Mouse (Mus musculus): Measurements from ENCODE around the gene Bin2.

Gene Bin2

DNA sequence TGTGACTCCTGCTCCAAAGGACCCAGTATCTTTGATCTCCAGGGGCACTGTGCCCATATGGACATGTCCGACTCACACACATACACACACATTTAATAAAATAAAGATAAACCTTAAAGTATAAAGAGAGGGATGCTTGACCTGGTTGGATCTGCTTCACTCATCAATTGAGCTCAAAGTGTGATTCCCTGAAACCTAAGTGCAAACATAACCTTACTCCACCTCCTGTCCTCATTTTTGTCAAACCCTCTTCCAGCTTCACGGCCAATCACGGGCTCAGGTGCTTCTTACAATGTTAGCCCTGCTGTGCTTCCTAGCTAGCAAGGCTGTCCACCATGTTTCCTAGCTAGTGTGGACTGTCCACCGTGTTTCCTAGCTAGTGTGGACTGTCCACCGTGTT lies 14.2 kb downstream of the Bin2 start:
- peaks cover 16% of the 10 kb centered on the region for H3K36me3 ChIP-seq (ENCODE audit: insufficient read depth, low read length)
- H3K9me3 ChIP-seq (ENCODE audit: low read length) = no peaks in the 10 kb centered on the region
- TF ChIP-seq POU5F1 (IDR thresholded peaks at IDR 0.05; ENCODE audit: borderline replicate concordance, low read length) = no peak
- no peak for TF ChIP-seq NANOG (IDR thresholded peaks at IDR 0.05; ENCODE audit: borderline replicate concordance, low read length)
- no peak for TF ChIP-seq CTCF (conservative IDR thresholded peaks at IDR 0.05; ENCODE audit: low read length)
- H3K27me3 ChIP-seq (ENCODE audit: insufficient read depth, low read length) = peaks cover 4% of the 10 kb centered on the region; the same call in 1 of the 2 replicates
- H3K4me1 ChIP-seq (replicated peaks; ENCODE audit: low read depth, low read length) = peaks cover 9% of the 10 kb centered on the region
- H3K4me3 ChIP-seq (replicated peaks; ENCODE audit: low read length) = no peak overlapping the region

DNA sequence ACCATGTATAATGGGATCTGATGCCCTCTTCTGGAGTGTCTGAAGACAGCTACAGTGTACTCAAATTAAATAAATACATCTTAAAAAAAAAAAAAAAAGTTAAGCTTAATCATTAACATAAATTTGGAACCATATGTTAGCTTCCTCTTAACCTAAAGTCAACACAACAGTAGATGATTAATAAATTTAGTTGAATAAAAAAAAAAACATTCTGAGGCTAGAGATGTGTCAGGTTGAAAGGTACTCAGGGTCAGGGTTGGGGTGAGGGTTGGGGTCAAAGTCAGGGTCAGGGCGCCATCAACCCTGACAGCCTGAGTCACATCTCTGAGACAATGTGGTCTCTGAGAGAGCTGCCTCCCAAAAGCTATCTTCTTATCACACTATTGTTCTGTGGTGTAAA lies 15.1 kb downstream of the Bin2 start:
- H3K36me3 ChIP-seq (ENCODE audit: insufficient read depth, low read length) = peaks cover 16% of the 10 kb centered on the region
- TF ChIP-seq NANOG (IDR thresholded peaks at IDR 0.05; ENCODE audit: borderline replicate concordance, low read length) = no peak
- no peak for TF ChIP-seq POU5F1 (IDR thresholded peaks at IDR 0.05; ENCODE audit: borderline replicate concordance, low read length)
- TF ChIP-seq CTCF (conservative IDR thresholded peaks at IDR 0.05; ENCODE audit: low read length) = no peak
- H3K4me3 ChIP-seq (replicated peaks; ENCODE audit: low read length) = no peak overlapping the region
- peaks cover 17% of the 10 kb centered on the region for H3K4me1 ChIP-seq (replicated peaks; ENCODE audit: low read depth, low read length)
- H3K27me3 ChIP-seq (ENCODE audit: insufficient read depth, low read length) = peaks cover 4% of the 10 kb centered on the region; the same call in 1 of the 2 replicates
- no peaks in the 10 kb centered on the region for H3K9me3 ChIP-seq (ENCODE audit: low read length)

DNA sequence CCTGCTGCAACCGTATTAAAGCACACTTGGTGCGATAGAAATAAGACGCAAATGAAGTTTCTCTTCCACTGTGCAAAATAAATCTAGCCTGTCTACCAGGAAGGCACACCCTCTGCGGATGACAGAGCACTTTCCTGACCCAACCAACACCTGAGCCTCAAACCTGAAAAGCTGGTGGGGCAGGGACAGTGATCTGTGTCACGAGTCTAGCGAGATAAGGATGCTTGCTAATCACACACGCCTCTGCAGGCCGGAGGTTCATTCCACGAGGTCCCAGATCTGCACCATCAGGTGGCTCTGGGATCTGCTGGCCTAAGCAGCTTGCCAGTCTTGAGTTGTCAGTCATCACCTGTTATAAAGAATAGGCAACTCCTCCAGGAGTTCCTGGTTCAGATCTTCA lies 17.7 kb downstream of the Bin2 start:
- peaks cover 21% of the 10 kb centered on the region for H3K4me1 ChIP-seq (replicated peaks; ENCODE audit: low read depth, low read length)
- TF ChIP-seq POU5F1 (IDR thresholded peaks at IDR 0.05; ENCODE audit: borderline replicate concordance, low read length) (no peak), NANOG (IDR thresholded peaks at IDR 0.05; ENCODE audit: borderline replicate concordance, low read length) (no peak), CTCF (conservative IDR thresholded peaks at IDR 0.05; ENCODE audit: low read length) (no peak)
- H3K9me3 ChIP-seq (ENCODE audit: low read length) = no peaks in the 10 kb centered on the region
- no peak overlapping the region for H3K4me3 ChIP-seq (replicated peaks; ENCODE audit: low read length)
- H3K36me3 ChIP-seq (ENCODE audit: insufficient read depth, low read length) = peaks cover 12% of the 10 kb centered on the region
- no peaks in the 10 kb centered on the region; the same call in 1 of the 2 replicates for H3K27me3 ChIP-seq (ENCODE audit: insufficient read depth, low read length)

GRCm38 (mm10) chr15:100650111-100650510 lies 19.2 kb downstream of the Bin2 start:
- H3K4me1 ChIP-seq (replicated peaks; ENCODE audit: low read depth, low read length) = peaks cover 23% of the 10 kb centered on the region
- no peaks in the 10 kb centered on the region for H3K27me3 ChIP-seq (ENCODE audit: insufficient read depth, low read length)
- TF ChIP-seq POU5F1 (IDR thresholded peaks at IDR 0.05; ENCODE audit: borderline replicate concordance, low read length) (no peak), NANOG (IDR thresholded peaks at IDR 0.05; ENCODE audit: borderline replicate concordance, low read length) (no peak), CTCF (conservative IDR thresholded peaks at IDR 0.05; ENCODE audit: low read length) (no peak)
- H3K4me3 ChIP-seq (replicated peaks; ENCODE audit: low read length) = no peak overlapping the region
- H3K36me3 ChIP-seq (ENCODE audit: insufficient read depth, low read length) = peaks cover 5% of the 10 kb centered on the region; the same call in 1 of the 2 replicates
- no peaks in the 10 kb centered on the region for H3K9me3 ChIP-seq (ENCODE audit: low read length)

- peaks cover 8% of the 10 kb centered on the region; the same call in 1 of the 2 replicates for H3K36me3 ChIP-seq (ENCODE audit: insufficient read depth, low read length)
- no peak for TF ChIP-seq CTCF (conservative IDR thresholded peaks at IDR 0.05; ENCODE audit: low read length)
- no peak for TF ChIP-seq NANOG (IDR thresholded peaks at IDR 0.05; ENCODE audit: borderline replicate concordance, low read length)
- no peak for TF ChIP-seq POU5F1 (IDR thresholded peaks at IDR 0.05; ENCODE audit: borderline replicate concordance, low read length)
- H3K27me3 ChIP-seq (ENCODE audit: insufficient read depth, low read length) = no peaks in the 10 kb centered on the region
- peaks cover 38% of the 10 kb centered on the region for H3K4me1 ChIP-seq (replicated peaks; ENCODE audit: low read depth, low read length)
- H3K9me3 ChIP-seq (ENCODE audit: low read length) = no peaks in the 10 kb centered on the region
- no peak overlapping the region for H3K4me3 ChIP-seq (replicated peaks; ENCODE audit: low read length)
These were observed 23.2 kb downstream of the Bin2 start for GRCm38 (mm10) chr15:100646161-100646560.

- H3K9me3 ChIP-seq (ENCODE audit: low read length) = no peaks in the 10 kb centered on the region
- no peaks in the 10 kb centered on the region for H3K27me3 ChIP-seq (ENCODE audit: insufficient read depth, low read length)
- H3K4me3 ChIP-seq (replicated peaks; ENCODE audit: low read length) = no peak overlapping the region
- TF ChIP-seq POU5F1 (IDR thresholded peaks at IDR 0.05; ENCODE audit: borderline replicate concordance, low read length) (no peak), NANOG (IDR thresholded peaks at IDR 0.05; ENCODE audit: borderline replicate concordance, low read length) (no peak), CTCF (conservative IDR thresholded peaks at IDR 0.05; ENCODE audit: low read length) (no peak)
- H3K4me1 ChIP-seq (replicated peaks; ENCODE audit: low read depth, low read length) = peaks cover 49% of the 10 kb centered on the region
- peaks cover 8% of the 10 kb centered on the region; the same call in 1 of the 2 replicates for H3K36me3 ChIP-seq (ENCODE audit: insufficient read depth, low read length)
These were observed 26.9 kb downstream of the Bin2 start for GRCm38 (mm10) chr15:100642451-100642850.

DNA sequence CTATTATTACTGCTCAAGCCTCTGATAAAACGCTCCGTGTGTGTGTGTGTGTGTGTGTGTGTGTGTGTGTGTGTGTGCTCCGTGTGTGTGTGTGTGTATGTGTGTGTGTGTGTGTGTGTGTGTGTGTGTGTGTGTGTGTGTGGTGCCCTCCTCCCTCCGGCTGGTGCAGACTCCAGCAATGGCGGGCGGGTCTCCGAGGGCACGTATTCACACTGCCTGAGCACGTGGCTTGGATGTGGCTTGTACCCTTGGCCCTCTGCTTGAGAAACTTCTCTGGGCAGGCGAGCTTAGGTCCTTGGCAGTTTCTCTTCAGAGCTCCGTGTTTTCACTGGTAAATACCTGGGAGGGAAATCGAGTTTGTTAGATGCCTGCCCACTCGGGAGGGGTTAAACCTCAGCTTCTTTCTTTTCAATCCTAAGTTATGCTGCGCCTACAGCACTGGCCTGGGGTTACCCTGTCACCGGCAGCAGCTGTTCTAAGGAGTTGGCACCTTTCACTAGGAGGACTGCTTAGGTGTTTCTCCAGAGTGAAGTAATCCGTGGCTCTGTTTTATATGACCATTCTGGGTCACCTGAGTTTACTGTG lies 28.0 kb downstream of the Bin2 start:
- H3K36me3 ChIP-seq (ENCODE audit: insufficient read depth, low read length) = peaks cover 8% of the 10 kb centered on the region; the same call in 1 of the 2 replicates
- no peaks in the 10 kb centered on the region for H3K9me3 ChIP-seq (ENCODE audit: low read length)
- TF ChIP-seq POU5F1 (IDR thresholded peaks at IDR 0.05; ENCODE audit: borderline replicate concordance, low read length) (no peak), CTCF (conservative IDR thresholded peaks at IDR 0.05; ENCODE audit: low read length) (no peak), NANOG (IDR thresholded peaks at IDR 0.05; ENCODE audit: borderline replicate concordance, low read length) (no peak)
- H3K4me1 ChIP-seq (replicated peaks; ENCODE audit: low read depth, low read length) = peaks cover 54% of the 10 kb centered on the region
- no peak overlapping the region for H3K4me3 ChIP-seq (replicated peaks; ENCODE audit: low read length)
- H3K27me3 ChIP-seq (ENCODE audit: insufficient read depth, low read length) = no peaks in the 10 kb centered on the region

DNA sequence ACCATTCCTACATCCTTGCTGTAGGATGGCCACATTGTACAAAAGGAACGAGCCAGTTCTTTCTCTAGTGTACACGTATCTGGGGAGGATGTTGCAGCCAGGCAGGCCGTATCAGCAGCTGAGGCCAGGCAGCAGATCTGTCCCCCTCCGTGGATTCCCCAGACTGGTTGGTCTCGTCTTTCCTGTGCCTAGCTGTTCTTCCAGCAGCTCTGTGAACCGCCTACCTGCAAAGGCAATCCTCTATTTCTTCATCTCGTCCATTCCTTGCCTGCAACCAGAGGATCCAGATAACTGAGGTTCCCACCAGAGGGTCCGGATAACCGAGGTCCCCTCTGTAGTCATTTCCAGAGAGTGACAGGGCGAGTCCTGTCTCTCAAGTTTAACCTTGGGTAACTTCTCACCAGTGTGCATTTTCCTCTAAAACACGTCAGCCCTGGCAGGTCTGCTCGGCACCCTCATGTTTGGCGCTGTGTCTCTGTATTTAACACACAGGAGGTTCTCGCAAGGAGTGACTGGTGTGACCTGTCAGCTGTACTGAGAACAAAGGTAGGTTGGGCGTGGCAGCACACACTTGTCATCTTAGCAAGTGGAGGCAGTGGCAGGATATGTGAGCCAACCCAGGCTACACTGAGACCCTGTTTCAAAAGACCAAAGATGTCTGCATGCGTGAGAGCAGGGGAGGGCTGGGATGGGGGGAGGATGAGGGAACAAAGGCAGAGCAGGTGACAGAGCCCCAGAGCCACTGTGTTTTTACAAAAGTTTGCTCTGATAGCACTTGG lies 29.2 kb downstream of the Bin2 start:
- H3K36me3 ChIP-seq (ENCODE audit: insufficient read depth, low read length) = peaks cover 8% of the 10 kb centered on the region; the same call in 1 of the 2 replicates
- H3K27me3 ChIP-seq (ENCODE audit: insufficient read depth, low read length) = no peaks in the 10 kb centered on the region
- H3K4me3 ChIP-seq (replicated peaks; ENCODE audit: low read length) = no peak overlapping the region
- H3K4me1 ChIP-seq (replicated peaks; ENCODE audit: low read depth, low read length) = peaks cover 63% of the 10 kb centered on the region
- H3K9me3 ChIP-seq (ENCODE audit: low read length) = no peaks in the 10 kb centered on the region
- no peak for TF ChIP-seq CTCF (conservative IDR thresholded peaks at IDR 0.05; ENCODE audit: low read length)
- no peak for TF ChIP-seq POU5F1 (IDR thresholded peaks at IDR 0.05; ENCODE audit: borderline replicate concordance, low read length)
- TF ChIP-seq NANOG (IDR thresholded peaks at IDR 0.05; ENCODE audit: borderline replicate concordance, low read length) = no peak

All from E14TG2a.4 (cell line).